Mouse (Mus musculus) midbrain, embryonic 10.5 days (tissue): ENCODE data around the gene Gpnmb. TPM values are rescaled to one million over a fixed set of nuclear protein-coding genes. Genes with fewer than 3 reads are reported as not detected.
A peak's percentile ranks its signal among the peaks of the same experiment; 100 is the strongest.

Experiments
- DNase-seq: peaks from one replicate; pipeline ENCODE4 v3.0.0-alpha.2; 2017; ENCODE audit warnings: low spot score
- H3K27ac ChIP-seq: fragments of 300-500 bp; sonication (generic); replicated peaks from 2 replicates; pipeline ENCODE4 v1.5.1; 2016; ENCODE audit warnings: mild to moderate bottlenecking
- H3K27me3 ChIP-seq: fragments of 300-500 bp; sonication (generic); 2 replicates; pipeline ENCODE4 v1.6.1; 2016; ENCODE audit warnings: low read depth, mild to moderate bottlenecking; ENCODE audit not compliant: poor library complexity, severe bottlenecking
- H3K36me3 ChIP-seq: fragments of 300-500 bp; sonication (generic); 2 replicates; pipeline ENCODE4 v1.6.1; 2016; ENCODE audit warnings: mild to moderate bottlenecking, moderate library complexity
- H3K4me1 ChIP-seq: fragments of 300-500 bp; sonication (generic); 2 replicates; pipeline ENCODE4 v1.6.1; 2016
- H3K4me3 ChIP-seq: fragments of 300-500 bp; sonication (generic); 2 replicates; pipeline ENCODE4 v1.5.1; 2016; ENCODE audit warnings: mild to moderate bottlenecking, moderate library complexity
- H3K9me3 ChIP-seq: fragments of 300-500 bp; sonication (generic); replicated peaks from 2 replicates; pipeline ENCODE4 v1.6.1; 2016; ENCODE audit warnings: mild to moderate bottlenecking
- WGBS: fragments of 180-500 bp; shearing (Covaris S2); methylation state at CpG from one replicate; pipeline ENCODE4 v1.1.7; 2016; 5-methylcytosine and 5-hydroxymethylcytosine counted together
- polyA plus RNA-seq: library from polyadenylated mRNA; unstranded; fragments of >200 nt; fragmentation: Nextera tagmentation; extraction: Ambion mirVana; gene quantifications from 2 replicates; pipeline ENCODE4 v1.2.1, GENCODE M21; 2016

Gpnmb gene
- polyA plus RNA-seq: 0.79 and 0.96 TPM in 2 replicates

- Histone ChIP-seq H3K4me3 (peak within 1 kb of the TSS; percentile 26), H3K27me3 (peaks cover 27% of the 10 kb centered on the region), H3K4me1 (peaks cover 15% of the 10 kb centered on the region), H3K36me3 (no peaks in the 10 kb centered on the region), H3K9me3 (no peaks in the 10 kb centered on the region), H3K27ac (peak within 1 kb of the TSS; percentile 42; the same call in 1 of the 2 replicates)
- DNase-seq: no peak
- 49% methylated on average over 28 of the region's 28 CpGs for WGBS
These were observed at the start of gene Gpnmb for GRCm38 (mm10) chr6:49036275-49037267. Gpnmb (plus strand) TSS chr6:49036546.

GRCm38 (mm10) chr6:48989971-48990370, 46.4 kb upstream of the Gpnmb start:
- Histone ChIP-seq H3K27ac (no peak overlapping the region), H3K36me3 (no peaks in the 10 kb centered on the region), H3K27me3 (no peaks in the 10 kb centered on the region), H3K4me1 (no peaks in the 10 kb centered on the region), H3K9me3 (no peaks in the 10 kb centered on the region), H3K4me3 (no peak overlapping the region)
- DNase-seq: no peak
- WGBS: 95% methylated on average over 5 of the region's 5 CpGs

GRCm38 (mm10) chr6:48991991-48992390, 44.4 kb upstream of the Gpnmb start:
- Histone ChIP-seq H3K4me3 (no peak overlapping the region), H3K36me3 (no peaks in the 10 kb centered on the region), H3K27me3 (no peaks in the 10 kb centered on the region), H3K4me1 (no peaks in the 10 kb centered on the region), H3K9me3 (no peaks in the 10 kb centered on the region), H3K27ac (no peak overlapping the region)
- WGBS: 78% methylated on average over 4 of the region's 4 CpGs
- DNase-seq: no peak

- Histone ChIP-seq H3K4me3 (no peak overlapping the region), H3K27ac (no peak overlapping the region), H3K9me3 (no peaks in the 10 kb centered on the region), H3K36me3 (no peaks in the 10 kb centered on the region), H3K27me3 (no peaks in the 10 kb centered on the region), H3K4me1 (no peaks in the 10 kb centered on the region)
- 73% methylated on average over 6 of the region's 6 CpGs for WGBS
- no peak for DNase-seq
These were observed 38.2 kb upstream of the Gpnmb start for GRCm38 (mm10) chr6:48998186-48998585.

GRCm38 (mm10) chr6:48998796-48999195, 37.5 kb upstream of the Gpnmb start:
- no peaks in the 10 kb centered on the region for H3K36me3 ChIP-seq
- H3K27ac ChIP-seq: no peak overlapping the region
- DNase-seq: no peak
- no peak overlapping the region for H3K4me3 ChIP-seq
- 87% methylated on average over 4 of the region's 4 CpGs for WGBS
- no peaks in the 10 kb centered on the region for H3K27me3 ChIP-seq
- no peaks in the 10 kb centered on the region for H3K4me1 ChIP-seq
- H3K9me3 ChIP-seq: no peaks in the 10 kb centered on the region

GRCm38 (mm10) chr6:49003381-49003780, 33.0 kb upstream of the Gpnmb start:
- WGBS: 50% methylated on average over 4 of the region's 4 CpGs
- Histone ChIP-seq H3K9me3 (no peaks in the 10 kb centered on the region), H3K4me1 (peaks cover 4% of the 10 kb centered on the region), H3K4me3 (no peak overlapping the region), H3K27me3 (no peaks in the 10 kb centered on the region), H3K27ac (no peak overlapping the region), H3K36me3 (no peaks in the 10 kb centered on the region)
- DNase-seq: no peak

GRCm38 (mm10) chr6:49007981-49008380, 28.4 kb upstream of the Gpnmb start:
- H3K27ac ChIP-seq: no peak overlapping the region
- H3K4me3 ChIP-seq: peak overlapping the region; percentile 41; the same call in 1 of the 2 replicates
- peaks cover 9% of the 10 kb centered on the region for H3K4me1 ChIP-seq
- no peaks in the 10 kb centered on the region for H3K27me3 ChIP-seq
- WGBS: 2% methylated on average over 9 of the region's 9 CpGs
- 0 out of 2 replicates have a peak, but pooled peaks cover 5% of the 10 kb centered on the region for H3K9me3 ChIP-seq
- no peaks in the 10 kb centered on the region for H3K36me3 ChIP-seq
- peak; percentile 74 for DNase-seq

- no peak for DNase-seq
- H3K4me3 ChIP-seq: peak overlapping the region; percentile 41; the same call in 1 of the 2 replicates
- 0 out of 2 replicates have a peak, but pooled peaks cover 5% of the 10 kb centered on the region for H3K9me3 ChIP-seq
- WGBS: 32% methylated on average over 13 of the region's 13 CpGs
- no peaks in the 10 kb centered on the region for H3K36me3 ChIP-seq
- no peak overlapping the region for H3K27ac ChIP-seq
- H3K27me3 ChIP-seq: no peaks in the 10 kb centered on the region
- H3K4me1 ChIP-seq: peaks cover 9% of the 10 kb centered on the region
These were observed 27.8 kb upstream of the Gpnmb start for GRCm38 (mm10) chr6:49008420-49009160.

GRCm38 (mm10) chr6:49009161-49009555, 27.2 kb upstream of the Gpnmb start:
- 40% methylated on average over 7 of the region's 7 CpGs for WGBS
- no peaks in the 10 kb centered on the region for H3K27me3 ChIP-seq
- H3K27ac ChIP-seq: no peak overlapping the region
- no peaks in the 10 kb centered on the region for H3K36me3 ChIP-seq
- peaks cover 9% of the 10 kb centered on the region for H3K4me1 ChIP-seq
- DNase-seq: no peak
- H3K4me3 ChIP-seq: no peak overlapping the region
- H3K9me3 ChIP-seq: 0 out of 2 replicates have a peak, but pooled peaks cover 5% of the 10 kb centered on the region

- no peaks in the 10 kb centered on the region for H3K36me3 ChIP-seq
- 75% methylated on average over 1 of the region's 1 CpGs for WGBS
- H3K4me3 ChIP-seq: no peak overlapping the region
- H3K27me3 ChIP-seq: no peaks in the 10 kb centered on the region
- peaks cover 9% of the 10 kb centered on the region for H3K4me1 ChIP-seq
- no peak for DNase-seq
- no peak overlapping the region for H3K27ac ChIP-seq
- 0 out of 2 replicates have a peak, but pooled peaks cover 5% of the 10 kb centered on the region for H3K9me3 ChIP-seq
These were observed 26.7 kb upstream of the Gpnmb start for GRCm38 (mm10) chr6:49009665-49010064.

- no peak for DNase-seq
- H3K9me3 ChIP-seq: 0 out of 2 replicates have a peak, but pooled peaks cover 5% of the 10 kb centered on the region
- WGBS: 89% methylated on average over 5 of the region's 5 CpGs
These were observed 25.2 kb upstream of the Gpnmb start for GRCm38 (mm10) chr6:49011191-49011590.

GRCm38 (mm10) chr6:49013023-49013422, 23.3 kb upstream of the Gpnmb start:
- H3K27ac ChIP-seq: no peak overlapping the region
- WGBS: 81% methylated on average over 4 of the region's 4 CpGs
- H3K27me3 ChIP-seq: no peaks in the 10 kb centered on the region
- no peak overlapping the region for H3K4me3 ChIP-seq
- no peaks in the 10 kb centered on the region for H3K36me3 ChIP-seq
- DNase-seq: no peak
- H3K4me1 ChIP-seq: peaks cover 9% of the 10 kb centered on the region
- 0 out of 2 replicates have a peak, but pooled peaks cover 5% of the 10 kb centered on the region for H3K9me3 ChIP-seq

More at GRCm38 (mm10) chr6:49011191-49011590, 25.2 kb upstream of the Gpnmb start:
- H3K4me3 ChIP-seq: no peak overlapping the region
- H3K36me3 ChIP-seq: no peaks in the 10 kb centered on the region
- peaks cover 9% of the 10 kb centered on the region for H3K4me1 ChIP-seq
- no peak overlapping the region for H3K27ac ChIP-seq
- no peaks in the 10 kb centered on the region for H3K27me3 ChIP-seq
